Mouse (Mus musculus) spleen, postnatal 10 days (tissue): Measurements from ENCODE around the gene Edar.
A peak's percentile ranks its signal among the peaks of the same experiment; 100 is the strongest.

Experiments
- DNase-seq, 2 experiments: peaks; one replicate each; pipeline ENCODE4 v3.0.0; 2021 to 2022; ENCODE audit warnings: low spot score in 2 of 2

Gene Edar

DNA sequence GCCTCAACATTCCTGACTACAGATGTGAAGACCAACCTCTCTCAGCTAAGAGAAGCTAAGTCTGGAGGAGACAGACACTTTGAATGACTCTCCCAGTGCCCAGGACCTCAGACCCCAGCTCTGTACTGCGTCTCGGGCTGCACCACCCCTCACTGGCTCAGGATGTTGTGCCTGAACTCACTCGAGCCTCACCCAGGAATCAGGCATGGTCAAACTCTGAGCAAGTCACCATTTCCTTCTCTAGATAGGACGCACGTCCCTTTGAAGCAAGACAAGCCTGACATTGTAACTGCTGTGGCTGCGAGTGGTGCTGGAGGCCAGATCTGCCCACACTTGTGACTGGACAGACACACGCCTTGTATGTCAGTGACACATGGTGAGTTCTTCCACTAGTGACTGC, 73.5 kb downstream of the Edar start:
- DNase-seq: peak in 1 of 2 experiments; percentile 4

DNA sequence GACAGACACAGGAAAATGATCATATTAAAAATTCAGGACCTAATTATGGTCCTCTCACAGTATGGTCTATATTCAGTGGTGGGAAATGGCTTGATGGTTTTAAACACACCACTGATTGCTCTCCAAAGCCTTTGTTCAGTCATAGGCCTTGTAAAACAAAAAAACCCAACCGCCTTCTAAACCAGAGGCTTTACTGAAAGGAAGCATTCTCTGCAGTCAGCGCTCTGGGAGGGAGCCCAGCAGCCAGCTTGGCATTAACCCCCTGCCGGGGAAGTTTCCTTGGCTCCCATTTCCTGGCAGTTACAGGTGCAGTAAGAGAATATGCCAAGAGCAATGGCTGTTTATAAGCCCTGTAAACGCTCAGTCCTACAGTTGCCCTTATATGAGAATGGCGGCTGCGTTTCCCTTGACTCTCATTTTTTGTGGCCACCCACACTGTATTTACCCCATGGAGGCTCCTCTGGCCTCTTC, 74.0 kb downstream of the Edar start:
- peak in 1 of 2 experiments; percentile 3 for DNase-seq

DNA sequence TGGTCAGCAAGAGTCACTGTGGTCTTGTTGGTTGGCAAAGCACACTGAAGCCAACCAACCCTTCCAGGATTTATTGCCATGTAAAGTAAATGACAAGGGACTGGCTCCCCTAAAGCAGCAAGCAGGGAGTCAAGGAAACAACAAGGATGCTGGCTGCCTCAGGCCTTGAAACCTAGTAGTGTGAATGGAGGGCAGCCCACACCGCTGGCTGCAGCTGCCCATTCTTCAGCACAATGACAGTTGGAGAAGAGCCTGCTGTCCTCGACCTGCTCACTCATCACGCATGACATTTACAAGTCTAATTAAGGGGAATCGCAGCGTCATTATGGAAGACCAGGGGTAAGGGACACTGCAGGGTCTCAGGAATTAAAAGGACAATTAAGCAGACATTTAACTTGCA, 74.5 kb downstream of the Edar start:
- peak in 1 of 2 experiments; percentile 2 for DNase-seq

DNA sequence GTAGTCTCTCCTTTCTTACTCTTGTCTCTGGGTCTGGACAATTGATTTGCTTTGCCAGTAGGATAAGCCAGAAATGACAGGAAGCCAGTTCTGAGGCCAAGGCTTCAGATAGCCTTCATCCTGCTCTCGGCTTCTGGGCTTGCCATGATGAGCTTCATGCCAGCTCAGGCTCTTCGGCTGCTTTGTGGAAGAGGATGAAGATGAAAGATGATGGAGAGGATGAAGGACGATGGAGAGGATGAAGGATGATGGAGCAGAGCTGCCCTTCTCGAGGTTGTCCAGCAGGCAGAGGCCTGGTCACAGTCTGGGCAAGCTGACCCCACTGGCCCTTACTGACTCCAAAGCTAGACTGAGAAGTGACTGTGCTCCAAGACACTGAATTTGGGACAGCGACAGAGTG, 75.3 kb downstream of the Edar start:
- DNase-seq: peak in 1 of 2 experiments; percentile 1

DNA sequence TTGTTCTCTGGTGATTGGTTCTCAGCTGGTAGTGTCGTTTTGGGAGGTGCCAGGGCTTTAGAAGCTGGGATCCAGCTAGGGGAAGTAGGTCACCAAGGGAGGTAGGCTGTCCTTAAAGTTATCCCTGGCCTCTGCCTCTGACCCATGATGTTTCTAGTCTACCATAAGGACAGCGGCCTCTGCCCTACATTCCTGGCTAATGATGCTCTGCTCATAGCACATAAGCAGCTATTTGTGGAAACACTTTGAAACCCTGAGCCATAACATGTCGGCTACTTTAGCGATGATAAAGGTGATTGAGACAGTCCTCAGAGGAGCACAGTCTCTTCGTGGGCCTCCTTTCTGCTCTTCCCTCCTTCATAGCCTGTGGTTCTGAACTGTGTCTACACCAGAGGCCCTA, 79.6 kb downstream of the Edar start:
- DNase-seq: no peak

DNA sequence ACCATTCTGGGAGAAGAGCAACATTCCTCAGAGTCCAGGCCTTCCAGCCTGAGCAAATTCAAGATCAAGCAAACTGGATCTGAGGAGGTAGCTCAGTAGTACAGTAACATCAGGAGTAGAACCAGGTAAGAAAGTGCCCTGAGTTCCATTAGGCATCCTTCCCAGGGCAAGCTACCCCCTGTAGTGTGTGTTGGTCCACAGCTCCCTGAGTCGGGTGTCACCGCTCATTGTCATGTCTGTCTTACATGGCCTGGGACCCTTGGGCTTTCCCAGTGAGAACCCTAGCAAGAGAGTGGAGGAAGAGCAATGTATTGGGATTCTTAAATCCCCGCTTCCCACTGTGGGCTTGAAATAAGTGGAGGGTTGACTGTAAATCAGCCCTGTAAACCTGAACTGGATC, 80.3 kb downstream of the Edar start:
- no peak for DNase-seq

DNA sequence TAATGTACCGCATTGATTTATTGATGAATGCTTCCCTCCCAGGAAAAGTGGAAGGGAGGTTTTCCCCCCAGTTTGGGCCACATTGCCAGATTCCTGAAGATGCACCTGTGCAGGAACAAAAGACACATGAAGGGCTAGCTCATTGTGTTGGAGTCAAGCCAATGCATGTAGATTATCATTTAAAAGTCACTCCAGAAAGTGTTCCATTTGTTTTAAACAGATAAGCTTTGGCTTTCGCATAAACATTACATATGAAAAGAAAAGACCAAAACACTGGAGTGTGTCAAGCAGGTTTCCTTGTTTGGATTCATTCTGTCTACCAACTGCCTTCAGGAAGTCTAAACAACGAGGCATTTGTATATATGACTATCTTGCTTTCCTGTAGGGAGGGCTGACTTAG, 81.0 kb downstream of the Edar start:
- DNase-seq: no peak

DNA sequence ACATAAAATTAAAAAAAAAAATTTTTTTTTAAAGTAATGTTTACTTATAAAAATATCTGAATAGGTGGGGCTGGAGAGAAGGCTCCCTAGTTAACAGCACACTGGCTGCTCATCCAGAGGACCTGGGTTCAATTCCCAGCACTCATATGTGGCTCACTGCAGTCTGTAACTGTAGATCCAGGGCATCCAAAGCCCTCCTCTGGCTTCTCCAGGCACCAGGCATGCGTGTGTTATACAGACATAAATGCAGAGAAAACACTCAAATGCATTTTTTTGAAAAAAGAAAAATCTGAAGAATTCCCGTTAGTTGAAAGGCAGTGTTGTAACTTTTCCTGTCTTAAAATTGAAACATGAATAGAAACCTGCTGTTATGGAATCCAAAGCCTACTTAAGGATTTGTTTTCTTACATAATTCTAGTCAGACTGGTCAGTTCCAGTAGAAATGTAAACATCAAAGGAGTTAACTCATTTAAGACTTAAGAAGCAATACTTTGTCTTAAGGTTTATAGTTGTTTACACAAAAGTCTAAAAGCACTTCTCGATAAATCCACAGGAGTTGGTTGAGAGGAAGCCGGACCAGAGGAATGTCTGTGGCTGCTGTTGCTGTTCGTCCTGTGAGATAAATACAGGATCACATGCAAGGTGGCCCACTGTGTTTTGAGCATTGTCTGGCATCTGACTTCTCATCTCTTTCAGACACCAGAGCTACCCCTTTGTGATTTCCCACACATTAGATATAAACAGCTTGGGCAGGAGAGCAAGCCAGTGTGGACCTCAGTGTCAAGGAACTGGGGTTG, 89.8 kb downstream of the Edar start:
- DNase-seq: no peak

DNA sequence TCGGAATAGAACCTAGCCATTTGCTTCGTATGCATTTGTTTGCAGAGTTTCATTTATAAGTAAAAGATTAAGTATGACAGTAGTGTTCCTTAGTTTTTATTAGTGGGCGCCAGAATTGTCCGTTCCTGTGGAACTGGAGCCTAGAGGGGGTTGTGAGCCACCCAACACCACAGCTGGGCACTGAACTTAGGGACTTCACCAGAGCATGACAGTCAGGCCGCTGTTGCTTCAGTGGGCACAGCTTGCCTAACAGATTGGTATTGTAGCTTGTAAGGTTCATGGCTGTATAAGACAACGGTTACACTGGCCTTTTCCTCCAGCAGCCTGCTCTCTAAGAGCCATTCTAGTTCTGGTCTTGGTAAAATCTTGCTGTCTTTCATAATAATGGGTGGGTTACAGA, 114.9 kb downstream of the Edar start:
- DNase-seq: no peak

DNA sequence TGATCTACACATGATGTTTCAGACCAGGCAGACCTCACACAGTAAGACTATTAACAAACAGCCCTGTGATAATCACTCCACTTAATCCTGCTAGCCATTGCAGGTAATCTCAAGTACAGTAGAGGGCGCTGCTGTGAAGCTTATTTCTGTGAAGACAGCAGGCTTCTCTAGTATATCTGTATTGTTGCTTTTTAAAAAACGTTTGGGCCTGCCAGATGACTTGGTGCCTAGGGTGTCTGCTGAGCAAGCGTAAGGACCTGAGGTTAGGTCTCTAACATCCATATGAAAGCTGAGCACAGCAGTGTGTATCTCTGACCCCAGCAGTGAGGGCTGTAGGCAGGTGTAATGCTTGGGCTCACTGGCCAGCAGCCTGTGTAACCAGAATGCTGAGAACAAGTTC, 115.6 kb downstream of the Edar start:
- no peak for DNase-seq

DNA sequence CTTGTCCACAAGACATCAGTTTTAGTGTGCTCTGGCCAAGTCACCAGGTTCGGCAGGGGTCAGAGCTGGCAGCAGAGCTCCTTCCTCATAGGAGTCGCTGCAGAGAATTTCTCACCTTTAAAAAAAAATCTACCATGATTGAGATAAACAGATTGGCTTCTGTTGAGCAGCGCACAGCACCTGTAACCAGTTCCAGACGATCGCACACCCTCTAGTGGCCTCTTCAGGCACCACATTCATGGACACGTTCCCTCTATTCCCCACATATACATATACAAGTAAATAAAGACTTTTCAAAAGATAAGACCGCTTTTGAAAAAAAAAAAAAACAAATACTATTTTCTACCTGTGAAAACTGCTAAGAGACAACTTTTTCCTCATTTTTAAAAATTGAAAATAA, 116.4 kb downstream of the Edar start:
- peak in 1 of 2 experiments; percentile 57 for DNase-seq

DNA sequence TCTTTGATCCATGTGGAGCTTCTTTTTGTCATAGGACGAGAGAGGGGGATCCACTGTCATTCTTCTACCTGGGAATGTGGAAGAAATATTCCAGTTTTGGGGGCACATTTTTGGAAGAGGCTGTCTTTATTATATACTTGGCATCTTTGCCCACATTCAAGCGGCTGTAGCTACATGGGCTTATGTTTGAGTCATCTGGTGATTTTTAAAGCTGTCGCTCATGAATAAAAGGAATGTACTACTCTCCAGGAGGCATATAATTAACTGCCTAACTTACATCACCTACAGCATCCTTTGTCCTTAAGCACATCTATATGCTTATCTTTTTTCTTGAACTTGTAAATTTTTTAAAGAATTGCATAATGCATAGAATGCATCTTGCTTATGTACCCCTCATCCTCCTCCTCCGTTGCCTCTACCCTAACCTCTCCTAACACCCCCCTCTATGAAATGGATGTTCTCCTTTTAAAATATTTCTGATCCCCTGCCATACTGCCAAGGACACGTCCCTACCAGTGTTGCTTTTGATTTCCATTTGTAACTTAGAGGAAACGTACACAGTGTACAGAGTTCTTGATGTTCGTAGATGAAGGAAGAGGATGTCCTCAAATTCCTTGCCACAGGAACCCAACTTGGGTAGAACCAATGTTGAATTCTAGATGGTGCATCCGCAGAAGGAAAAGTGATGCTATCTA, 120.6 kb downstream of the Edar start:
- DNase-seq: no peak
